Comparison of ENCODE assay signal across 11 mouse cellular contexts in the genomic region with DNA sequence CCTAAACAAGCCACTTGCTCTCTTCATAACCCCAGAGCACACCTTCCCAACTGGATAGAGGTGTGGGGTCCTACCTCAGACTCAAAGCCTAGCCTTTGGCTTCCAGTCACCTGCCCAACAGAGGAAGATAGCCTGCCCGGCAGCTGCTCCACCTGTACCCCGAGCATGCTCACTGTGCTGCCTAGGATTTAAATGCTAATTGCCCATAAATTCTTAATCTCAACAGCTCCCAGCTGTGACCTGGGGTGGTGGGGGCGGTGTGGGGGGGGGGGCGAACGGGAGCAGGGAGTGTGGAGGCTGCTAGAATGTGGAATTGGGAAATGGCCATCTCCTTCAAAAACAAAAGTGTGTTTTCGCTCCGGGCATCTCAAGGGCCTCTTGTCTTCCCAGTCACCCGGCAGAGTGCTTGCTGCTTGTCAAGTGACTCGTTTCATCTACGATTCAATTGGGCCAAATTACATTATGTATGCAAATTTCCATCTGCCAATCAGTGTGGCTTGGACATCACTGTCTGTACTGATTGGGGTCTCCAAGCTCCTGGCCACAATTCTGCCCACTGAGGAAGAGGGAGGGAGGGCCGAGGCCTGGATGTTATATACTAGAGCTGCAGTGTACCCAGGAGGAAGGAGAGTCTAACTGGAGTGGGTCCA.
DNase-seq lines count a peak whose midpoint lies in the region; ATAC-seq lines count a peak whose summit lies in the region.
"Had no signal": no experiment of that assay in that cellular context is flagged by ENCODE, and none has a peak within 500 bp of the region (broad histone marks: within the 10 kb centered on the region; RNA-seq: fewer than 3 reads in every experiment).

No protein-coding gene starts in this region.

- no peaks in the 10 kb centered on the region for H3K9me3 ChIP-seq in hindbrain, embryonic 11.5 days (ENCODE audit: control insufficient read depth, low read length)
- no peaks in the 10 kb centered on the region for H3K9me3 ChIP-seq in neural tube, embryonic 14.5 days (ENCODE audit: control insufficient read depth, low read length)

- H3K9ac ChIP-seq in hindbrain, embryonic 11.5 days (ENCODE audit: low read depth, low read length) = no peak overlapping the region
- H3K9ac ChIP-seq in neural tube, embryonic 14.5 days (replicated peaks; ENCODE audit: low read depth, low read length) = no peak overlapping the region

- 40% methylated on average over 11 of the region's 11 CpGs for whole genome bisulfite sequencing in hindbrain, embryonic 11.5 days
- WGBS in neural tube, embryonic 14.5 days = 16% methylated on average over 11 of the region's 11 CpGs

- ATAC-seq in hindbrain, embryonic 11.5 days (ENCODE audit: low FRiP score) = peak; percentile 65; the same call in 1 of the 2 replicates
- peak; percentile 68 for ATAC-seq in neural tube, embryonic 14.5 days (ENCODE audit: low read depth)

- peak; percentile 18 for DNase-seq in embryo, embryonic 10 days (ENCODE audit: low spot score)
- no peak for DNase-seq in embryo, embryonic 9.5 days (ENCODE audit: extremely low spot score)
- DNase-seq in hindbrain, embryonic 11.5 days (ENCODE audit: low spot score) = peak; percentile 27
- peak; percentile 59 for DNase-seq in lung, postnatal 10 days
- DNase-seq in cerebellum, postnatal 14 days = no peak
- DNase-seq in thymus, postnatal 10 days (ENCODE audit: low spot score in 2 of 2) = no peak
- DNase-seq in frontal cortex, postnatal 25 days (ENCODE audit: low spot score in 2 of 2) = no peak
- DNase-seq: cerebellum, adult 11 months; liver had no signal

- H3K27me3 ChIP-seq in hindbrain, embryonic 11.5 days (ENCODE audit: control insufficient read depth, insufficient read depth, low read length) = no peaks in the 10 kb centered on the region
- H3K27me3 ChIP-seq in neural tube, embryonic 14.5 days (ENCODE audit: control insufficient read depth, insufficient read depth, low read length) = no peaks in the 10 kb centered on the region

- H3K4me3 ChIP-seq in hindbrain, embryonic 11.5 days (ENCODE audit: low read depth, low read length) = no peak overlapping the region
- H3K4me3 ChIP-seq in neural tube, embryonic 14.5 days (ENCODE audit: low read depth, low read length) = no peak overlapping the region
- H3K4me3 ChIP-seq: layer of hippocampus, adult 2 months had no signal

- H3K4me1 ChIP-seq in hindbrain, embryonic 11.5 days (replicated peaks; ENCODE audit: control insufficient read depth, insufficient read depth, low read length) = 0 out of 2 replicates have a peak, but pooled peaks cover 3% of the 10 kb centered on the region
- H3K4me1 ChIP-seq in neural tube, embryonic 14.5 days (ENCODE audit: control insufficient read depth, insufficient read depth, low read length) = no peaks in the 10 kb centered on the region; the same call in 1 of the 2 replicates

- no peak overlapping the region for H3K27ac ChIP-seq in hindbrain, embryonic 11.5 days (ENCODE audit: low read depth, low read length)
- H3K27ac ChIP-seq in neural tube, embryonic 14.5 days (ENCODE audit: low read depth, low read length) = 0 out of 2 replicates have a peak overlapping the region, but pooled peaks have one; percentile 12
- H3K27ac ChIP-seq: layer of hippocampus, adult 2 months had no signal

- no peak overlapping the region for H3K4me2 ChIP-seq in hindbrain, embryonic 11.5 days (replicated peaks; ENCODE audit: low read depth, low read length)
- no peak overlapping the region; the same call in 1 of the 2 replicates for H3K4me2 ChIP-seq in neural tube, embryonic 14.5 days (ENCODE audit: low read depth, low read length)

- H3K36me3 ChIP-seq in hindbrain, embryonic 11.5 days (ENCODE audit: control insufficient read depth, insufficient read depth, low read length) = no peaks in the 10 kb centered on the region
- H3K36me3 ChIP-seq in neural tube, embryonic 14.5 days (ENCODE audit: control insufficient read depth, insufficient read depth, low read length) = no peaks in the 10 kb centered on the region

Comparison
In these comparisons a context has a peak if more than half of its experiments do, and no peak if none do; other contexts are left out.
1. DNase-seq: peak in embryo, embryonic 10 days (single experiment), hindbrain, embryonic 11.5 days (single experiment) and lung, postnatal 10 days (single experiment); none in embryo, embryonic 9.5 days (single experiment), cerebellum, postnatal 14 days (0 of 2), thymus, postnatal 10 days (0 of 2) and frontal cortex, postnatal 25 days (0 of 2).